Mouse (Mus musculus) forebrain, embryonic 13.5 days (tissue): ENCODE measurements at regions not wholly inside any gene's neighbourhood (a gene's known extent, or its start where the extent isn't known, plus 50 kb on each side); places are given as distances from the start of the nearest gene placed in this dataset.

Experiments
- ATAC-seq: fragments of 200-750 bp; cut with Nextera tagmentation; 2 replicates; pipeline ENCODE4 v1.8.0; 2017
- H3K27ac ChIP-seq: fragments of 300-500 bp; sonication (generic); 2 replicates; pipeline ENCODE4 v1.5.1; 2015; ENCODE audit warnings: inconsistent platforms, mild to moderate bottlenecking, moderate library complexity
- H3K27me3 ChIP-seq: fragments of 300-500 bp; sonication (generic); 2 replicates; pipeline ENCODE4 v1.6.1; 2015; ENCODE audit warnings: mild to moderate bottlenecking, inconsistent platforms
- H3K36me3 ChIP-seq: fragments of 300-500 bp; sonication (generic); 2 replicates; pipeline ENCODE4 v1.6.1; 2015; ENCODE audit warnings: mild to moderate bottlenecking, inconsistent platforms; ENCODE audit not compliant: poor library complexity, severe bottlenecking
- H3K4me1 ChIP-seq: fragments of 300-500 bp; sonication (generic); 2 replicates; pipeline ENCODE4 v1.6.1; 2015; ENCODE audit warnings: inconsistent platforms
- H3K4me2 ChIP-seq: fragments of 300-500 bp; sonication (generic); 2 replicates; pipeline ENCODE4 v1.6.1; 2015; ENCODE audit warnings: inconsistent platforms, mild to moderate bottlenecking, moderate library complexity
- H3K4me3 ChIP-seq: fragments of 300-500 bp; sonication (generic); 2 replicates; pipeline ENCODE4 v1.5.1; 2015; ENCODE audit warnings: mild to moderate bottlenecking, inconsistent platforms
- H3K9ac ChIP-seq: fragments of 300-500 bp; sonication (generic); 2 replicates; pipeline ENCODE4 v1.6.1; 2015; ENCODE audit warnings: mild to moderate bottlenecking, inconsistent platforms
- H3K9me3 ChIP-seq: fragments of 300-500 bp; sonication (generic); replicated peaks from 2 replicates; pipeline ENCODE4 v1.6.1; 2016; ENCODE audit warnings: inconsistent platforms
- WGBS: fragments of 180-500 bp; shearing (Covaris S2); methylation state at CpG from one replicate; pipeline ENCODE4 v1.1.7; 2015; 5-methylcytosine and 5-hydroxymethylcytosine counted together

DNA sequence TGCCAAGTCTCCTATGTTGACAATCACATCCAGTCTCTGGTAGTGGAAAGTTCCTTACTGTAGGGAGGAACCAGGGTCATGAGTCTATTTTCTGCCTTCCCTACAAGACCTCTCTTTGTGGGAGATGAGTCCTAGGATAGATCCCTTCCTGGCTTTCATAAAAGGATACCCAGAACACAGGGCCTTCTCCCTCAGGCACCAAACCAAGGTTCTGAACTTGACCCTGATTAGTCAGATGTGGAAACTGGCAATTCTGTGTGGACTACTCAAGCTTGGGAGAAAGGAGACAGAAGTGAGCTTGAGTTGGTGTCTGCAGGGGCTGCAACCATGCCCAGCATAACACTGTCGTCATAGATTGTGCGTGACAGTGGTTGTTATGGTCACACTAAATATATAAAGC is 293.6 kb upstream of the Hs6st1 start:
- no peak for ATAC-seq
- H3K27me3 ChIP-seq: no peaks in the 10 kb centered on the region
- H3K4me2 ChIP-seq: no peak overlapping the region

DNA sequence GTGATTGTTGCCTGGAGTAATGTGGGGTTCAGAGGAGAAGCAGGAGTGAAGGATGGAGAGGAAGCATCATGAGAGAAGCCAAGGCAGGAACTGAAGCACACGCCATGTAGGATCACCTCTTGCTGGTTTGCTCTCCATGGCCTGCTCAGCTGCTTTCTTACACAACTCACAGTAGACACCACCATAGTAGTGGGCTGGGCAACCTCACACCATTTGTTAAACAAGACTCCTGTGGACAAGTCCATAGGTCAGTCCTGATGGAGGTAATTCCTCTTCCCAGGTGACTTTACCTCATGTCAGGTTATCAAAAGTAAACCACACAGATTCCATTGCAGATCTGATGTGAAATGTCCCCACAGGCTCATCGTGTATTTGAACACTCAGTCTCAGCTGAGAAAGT is 285.5 kb upstream of the Hs6st1 start:
- no peak for ATAC-seq
- no peak overlapping the region for H3K9ac ChIP-seq
- WGBS: 93% methylated on average over 2 of the region's 2 CpGs
- H3K4me2 ChIP-seq: no peak overlapping the region
- no peak overlapping the region for H3K27ac ChIP-seq
- H3K4me3 ChIP-seq: no peak overlapping the region
- no peaks in the 10 kb centered on the region for H3K9me3 ChIP-seq
- H3K36me3 ChIP-seq: no peaks in the 10 kb centered on the region
- H3K27me3 ChIP-seq: no peaks in the 10 kb centered on the region
- no peaks in the 10 kb centered on the region for H3K4me1 ChIP-seq

More for the DNA sequence above, 293.6 kb upstream of the Hs6st1 start:
- H3K27ac ChIP-seq: no peak overlapping the region
- H3K9me3 ChIP-seq: no peaks in the 10 kb centered on the region
- 91% methylated on average over 2 of the region's 2 CpGs for WGBS
- no peak overlapping the region for H3K9ac ChIP-seq
- no peaks in the 10 kb centered on the region for H3K4me1 ChIP-seq
- no peak overlapping the region for H3K4me3 ChIP-seq
- no peaks in the 10 kb centered on the region for H3K36me3 ChIP-seq

DNA sequence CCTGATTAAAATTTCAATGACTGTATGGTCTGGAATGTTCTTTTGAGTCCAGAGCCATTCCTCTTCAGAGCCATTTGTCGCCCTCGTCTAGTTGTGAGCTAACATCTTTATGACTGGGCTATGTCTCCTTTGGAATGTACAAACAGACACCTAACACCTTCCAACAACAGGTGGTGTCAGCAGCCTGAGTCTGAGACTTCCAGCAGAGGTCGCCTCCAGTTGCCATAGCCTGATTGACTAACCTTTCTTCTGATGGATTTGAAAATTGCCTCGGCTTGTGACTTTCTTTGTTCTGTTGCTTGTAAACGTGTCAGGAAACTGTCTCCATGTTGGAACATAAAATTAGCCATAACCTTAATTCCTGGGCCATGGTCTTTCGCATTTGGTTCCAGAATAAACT is 284.8 kb upstream of the Hs6st1 start:
- H3K36me3 ChIP-seq: no peaks in the 10 kb centered on the region
- no peak overlapping the region for H3K27ac ChIP-seq
- 86% methylated on average over 6 of the region's 6 CpGs for WGBS
- H3K27me3 ChIP-seq: no peaks in the 10 kb centered on the region
- H3K4me1 ChIP-seq: no peaks in the 10 kb centered on the region
- no peak overlapping the region for H3K9ac ChIP-seq
- ATAC-seq: no peak
- H3K4me3 ChIP-seq: no peak overlapping the region
- H3K4me2 ChIP-seq: no peak overlapping the region
- H3K9me3 ChIP-seq: no peaks in the 10 kb centered on the region

DNA sequence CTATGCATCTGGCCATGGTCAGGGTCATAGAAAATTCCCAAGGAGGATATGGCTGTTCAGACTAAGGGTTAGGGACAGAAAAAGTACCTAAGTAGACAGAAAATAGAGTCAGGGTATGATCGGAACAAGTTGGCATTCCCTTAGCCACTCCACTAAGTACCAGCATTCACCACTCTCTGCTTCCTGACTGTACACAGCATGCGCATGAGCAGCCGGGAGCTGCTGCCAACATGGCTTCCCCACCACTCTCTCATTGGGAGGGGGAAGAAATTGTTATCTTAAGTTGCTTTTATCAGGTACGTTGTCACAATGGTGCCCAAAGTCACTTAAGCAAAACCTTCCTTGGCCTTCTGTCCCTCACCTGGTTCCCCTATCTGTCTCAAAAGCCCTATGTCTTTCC is 282.0 kb upstream of the Hs6st1 start:
- no peak overlapping the region for H3K4me3 ChIP-seq
- no peaks in the 10 kb centered on the region for H3K36me3 ChIP-seq
- H3K27ac ChIP-seq: no peak overlapping the region
- H3K27me3 ChIP-seq: no peaks in the 10 kb centered on the region
- ATAC-seq: no peak
- H3K9ac ChIP-seq: no peak overlapping the region
- no peaks in the 10 kb centered on the region for H3K9me3 ChIP-seq
- no peaks in the 10 kb centered on the region for H3K4me1 ChIP-seq
- WGBS: 94% methylated on average over 4 of the region's 4 CpGs
- H3K4me2 ChIP-seq: no peak overlapping the region

DNA sequence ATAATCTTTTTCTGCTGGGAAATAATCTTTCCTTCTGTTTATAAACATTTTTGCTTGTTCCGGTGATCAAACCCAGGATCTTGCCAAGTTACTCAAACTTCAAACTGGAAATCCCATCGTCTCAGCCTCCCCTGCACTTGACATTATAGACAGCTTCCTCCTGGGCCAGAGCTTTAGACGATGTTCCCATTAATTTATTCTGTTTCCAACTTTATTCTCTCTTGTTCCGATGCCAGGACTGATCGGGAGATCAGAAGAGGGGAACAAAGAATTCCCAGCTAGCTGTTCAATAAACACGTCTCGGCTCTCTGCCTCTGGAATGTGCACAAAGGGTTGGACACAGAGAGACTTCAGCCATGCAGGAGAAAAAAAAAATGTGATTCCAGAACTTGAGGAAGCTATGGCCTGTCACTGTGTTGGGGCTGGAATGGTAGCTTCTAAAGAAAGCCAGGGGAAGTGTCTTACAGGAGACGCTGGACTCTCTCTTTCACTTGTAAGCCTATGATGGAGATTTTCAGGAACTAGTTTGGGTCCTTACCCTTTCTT is 281.5 kb upstream of the Hs6st1 start:
- 44% methylated on average over 8 of the region's 8 CpGs for WGBS
- Histone ChIP-seq H3K4me3 (no peak overlapping the region), H3K36me3 (no peaks in the 10 kb centered on the region), H3K9ac (no peak overlapping the region), H3K9me3 (no peaks in the 10 kb centered on the region), H3K27me3 (no peaks in the 10 kb centered on the region), H3K27ac (no peak overlapping the region), H3K4me2 (no peak overlapping the region), H3K4me1 (no peaks in the 10 kb centered on the region)
- no peak for ATAC-seq

DNA sequence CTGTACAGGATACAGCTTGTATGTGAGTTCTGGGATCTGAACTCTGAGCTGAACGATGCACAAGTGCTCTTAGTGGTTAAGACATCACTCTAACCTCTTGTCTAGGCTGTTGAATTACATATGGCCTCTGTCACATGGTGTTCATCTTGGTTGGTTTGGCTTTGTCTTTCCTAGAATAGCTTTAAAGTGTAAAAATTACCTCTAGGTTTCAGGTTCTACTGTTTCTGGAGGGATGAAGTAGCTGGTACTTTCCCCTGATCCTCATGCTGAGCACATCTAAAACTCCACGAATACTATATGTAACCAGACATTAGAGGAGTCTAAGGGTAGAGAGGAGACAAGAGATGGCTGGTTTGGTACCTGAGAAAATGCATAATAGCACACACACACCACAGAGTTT is 271.1 kb upstream of the Hs6st1 start:
- no peak for ATAC-seq
- no peaks in the 10 kb centered on the region for H3K27me3 ChIP-seq
- no peak overlapping the region for H3K4me2 ChIP-seq
- H3K36me3 ChIP-seq: no peaks in the 10 kb centered on the region
- no peak overlapping the region for H3K27ac ChIP-seq
- H3K4me3 ChIP-seq: no peak overlapping the region
- WGBS: 70% methylated on average over 2 of the region's 2 CpGs
- H3K9me3 ChIP-seq: 0 out of 2 replicates have a peak, but pooled peaks cover 3% of the 10 kb centered on the region
- H3K9ac ChIP-seq: no peak overlapping the region
- no peaks in the 10 kb centered on the region for H3K4me1 ChIP-seq

DNA sequence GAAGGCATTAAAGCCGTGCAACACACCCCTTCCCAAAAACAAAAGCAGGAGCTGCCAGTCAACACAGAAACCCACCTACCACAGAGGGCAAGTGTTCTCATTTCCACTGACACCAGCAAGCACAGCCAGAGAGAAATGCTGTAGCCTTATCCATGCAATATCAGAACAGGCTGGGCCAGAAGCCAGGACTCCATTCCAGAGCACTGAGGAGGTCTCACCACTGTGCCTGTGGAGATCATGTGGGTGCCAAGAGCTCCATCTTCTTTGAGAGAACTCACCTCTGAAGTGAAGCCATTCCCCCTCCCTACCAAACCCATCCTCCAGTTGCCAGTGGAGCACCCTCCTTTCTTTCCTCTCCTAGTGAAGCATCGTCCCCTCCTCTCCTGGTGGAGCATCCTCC is 270.7 kb upstream of the Hs6st1 start:
- H3K27me3 ChIP-seq: no peaks in the 10 kb centered on the region
- no peak for ATAC-seq
- H3K9ac ChIP-seq: no peak overlapping the region
- H3K4me3 ChIP-seq: no peak overlapping the region
- H3K4me1 ChIP-seq: no peaks in the 10 kb centered on the region
- no peak overlapping the region for H3K27ac ChIP-seq
- WGBS: 78% methylated on average over 2 of the region's 2 CpGs
- 0 out of 2 replicates have a peak, but pooled peaks cover 3% of the 10 kb centered on the region for H3K9me3 ChIP-seq
- H3K36me3 ChIP-seq: no peaks in the 10 kb centered on the region
- H3K4me2 ChIP-seq: no peak overlapping the region

DNA sequence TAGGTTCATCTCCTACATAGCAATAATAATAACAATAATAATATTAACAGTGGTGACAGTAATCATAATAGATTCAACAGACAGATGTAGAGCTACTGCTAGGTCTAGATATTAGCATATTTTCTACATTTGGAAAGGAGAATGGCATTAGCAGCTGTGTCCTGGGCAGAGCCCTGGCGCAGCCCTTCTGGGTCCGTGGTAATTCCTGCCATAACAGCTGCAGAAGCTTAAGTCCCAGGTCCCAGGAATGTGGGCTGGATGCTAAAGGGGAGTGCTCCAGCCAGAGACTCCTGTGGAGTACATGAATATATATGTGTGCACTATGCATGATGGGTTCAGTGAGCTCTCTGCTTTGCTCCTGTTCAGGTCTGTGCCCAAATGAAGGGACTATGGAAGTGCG is 262.7 kb upstream of the Hs6st1 start:
- Histone ChIP-seq H3K9ac (no peak overlapping the region), H3K9me3 (no peaks in the 10 kb centered on the region), H3K4me3 (no peak overlapping the region), H3K36me3 (no peaks in the 10 kb centered on the region), H3K27ac (no peak overlapping the region), H3K27me3 (no peaks in the 10 kb centered on the region), H3K4me1 (0 out of 2 replicates have a peak, but pooled peaks cover 6% of the 10 kb centered on the region), H3K4me2 (no peak overlapping the region)
- ATAC-seq: no peak
- WGBS: 77% methylated on average over 3 of the region's 3 CpGs

DNA sequence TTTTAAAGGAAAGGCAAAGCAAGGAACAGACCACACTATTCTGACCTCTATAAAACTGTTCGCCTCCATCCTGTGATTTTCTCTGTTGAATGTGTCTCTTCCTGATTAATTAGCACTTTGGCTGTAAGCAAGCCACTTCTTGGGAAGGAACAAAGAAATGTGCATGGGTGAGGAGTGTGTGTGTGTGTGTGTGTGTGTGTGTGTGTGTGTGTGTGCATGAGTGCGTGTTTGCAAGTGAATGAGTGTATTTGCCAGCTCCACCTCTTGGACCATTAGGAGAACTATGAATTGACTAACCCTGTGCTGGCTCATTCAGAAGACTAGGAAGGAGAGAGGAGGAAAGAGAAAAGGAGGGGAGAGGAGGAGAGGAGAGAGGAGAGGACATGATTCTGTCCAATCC is 261.9 kb upstream of the Hs6st1 start:
- Histone ChIP-seq H3K4me2 (no peak overlapping the region), H3K27ac (no peak overlapping the region), H3K36me3 (no peaks in the 10 kb centered on the region), H3K4me3 (no peak overlapping the region), H3K27me3 (no peaks in the 10 kb centered on the region), H3K9ac (no peak overlapping the region), H3K9me3 (no peaks in the 10 kb centered on the region), H3K4me1 (peaks cover 10% of the 10 kb centered on the region)
- no peak for ATAC-seq
- 39% methylated on average over 2 of the region's 2 CpGs for WGBS

DNA sequence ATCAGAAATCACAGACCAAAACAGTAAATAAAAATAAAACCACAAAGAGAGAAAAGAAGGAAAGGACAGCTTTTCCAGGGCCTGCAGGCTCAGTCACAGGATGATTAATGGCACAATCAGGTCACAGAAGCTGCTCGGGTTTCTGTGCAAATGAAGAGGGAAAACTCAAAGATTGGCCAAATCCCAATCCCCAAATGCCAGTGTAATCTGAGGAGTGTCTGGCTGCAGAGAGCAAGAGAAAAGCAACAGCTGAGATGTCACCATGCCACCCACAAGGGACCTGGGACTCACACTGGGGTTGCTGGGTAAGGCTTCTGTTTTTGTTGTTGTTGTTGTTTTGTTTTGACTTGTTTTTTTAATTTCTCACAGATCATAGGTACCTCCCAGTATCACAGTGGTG is 261.5 kb upstream of the Hs6st1 start:
- Histone ChIP-seq H3K4me2 (no peak overlapping the region), H3K4me1 (peaks cover 14% of the 10 kb centered on the region), H3K9me3 (no peaks in the 10 kb centered on the region), H3K27me3 (no peaks in the 10 kb centered on the region), H3K27ac (no peak overlapping the region), H3K36me3 (no peaks in the 10 kb centered on the region), H3K9ac (no peak overlapping the region), H3K4me3 (no peak overlapping the region)
- ATAC-seq: no peak
- 19% methylated on average over 1 of the region's 1 CpGs for WGBS

DNA sequence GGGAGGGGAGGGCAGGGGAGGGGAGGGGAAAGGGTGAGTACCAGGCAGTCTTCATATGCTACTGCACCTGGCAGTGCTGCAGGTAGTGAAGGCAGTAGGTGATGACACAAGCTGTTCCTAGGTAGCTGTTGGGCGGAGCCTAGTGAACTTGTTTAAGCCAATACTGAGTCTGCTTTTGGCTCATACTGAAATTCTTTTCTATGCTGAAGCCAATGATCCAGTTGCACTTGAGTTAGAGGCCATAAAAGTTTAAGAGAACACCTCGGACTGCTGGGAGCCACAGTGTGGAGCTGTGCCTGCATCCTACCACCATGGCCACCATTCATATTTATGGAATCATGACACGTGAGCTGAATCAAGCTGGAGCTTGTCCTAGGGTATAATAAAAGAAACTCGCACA is 259.3 kb upstream of the Hs6st1 start:
- no peaks in the 10 kb centered on the region for H3K27me3 ChIP-seq
- ATAC-seq: no peak
- 91% methylated on average over 4 of the region's 4 CpGs for WGBS
- H3K27ac ChIP-seq: no peak overlapping the region
- H3K9me3 ChIP-seq: no peaks in the 10 kb centered on the region
- peaks cover 14% of the 10 kb centered on the region for H3K4me1 ChIP-seq
- no peaks in the 10 kb centered on the region for H3K36me3 ChIP-seq
- no peak overlapping the region for H3K4me3 ChIP-seq
- H3K9ac ChIP-seq: no peak overlapping the region
- no peak overlapping the region for H3K4me2 ChIP-seq

DNA sequence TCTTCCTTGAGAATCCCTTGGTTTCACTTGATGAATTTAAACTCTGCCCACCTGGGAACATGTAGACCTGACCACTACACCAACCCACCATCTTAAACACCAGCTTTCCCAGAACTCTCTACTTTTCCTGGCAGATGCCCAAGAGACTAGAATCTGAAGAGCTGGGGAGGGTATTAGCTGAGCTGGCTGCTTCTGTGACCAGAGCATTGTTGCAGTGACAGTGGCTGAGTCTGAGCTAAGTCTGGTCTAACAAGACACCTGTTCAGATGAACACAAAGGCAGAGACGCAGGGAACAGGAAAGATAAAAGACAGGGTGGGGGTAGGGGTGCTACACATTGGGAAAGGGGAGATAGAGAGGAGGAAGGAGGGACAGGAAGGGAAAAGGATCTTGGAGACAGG is 258.9 kb upstream of the Hs6st1 start:
- no peak overlapping the region for H3K4me3 ChIP-seq
- ATAC-seq: no peak
- H3K9me3 ChIP-seq: no peaks in the 10 kb centered on the region
- 38% methylated on average over 1 of the region's 1 CpGs for WGBS
- H3K9ac ChIP-seq: no peak overlapping the region
- H3K4me2 ChIP-seq: no peak overlapping the region
- no peaks in the 10 kb centered on the region for H3K36me3 ChIP-seq
- H3K4me1 ChIP-seq: peaks cover 14% of the 10 kb centered on the region
- no peak overlapping the region for H3K27ac ChIP-seq
- H3K27me3 ChIP-seq: no peaks in the 10 kb centered on the region

DNA sequence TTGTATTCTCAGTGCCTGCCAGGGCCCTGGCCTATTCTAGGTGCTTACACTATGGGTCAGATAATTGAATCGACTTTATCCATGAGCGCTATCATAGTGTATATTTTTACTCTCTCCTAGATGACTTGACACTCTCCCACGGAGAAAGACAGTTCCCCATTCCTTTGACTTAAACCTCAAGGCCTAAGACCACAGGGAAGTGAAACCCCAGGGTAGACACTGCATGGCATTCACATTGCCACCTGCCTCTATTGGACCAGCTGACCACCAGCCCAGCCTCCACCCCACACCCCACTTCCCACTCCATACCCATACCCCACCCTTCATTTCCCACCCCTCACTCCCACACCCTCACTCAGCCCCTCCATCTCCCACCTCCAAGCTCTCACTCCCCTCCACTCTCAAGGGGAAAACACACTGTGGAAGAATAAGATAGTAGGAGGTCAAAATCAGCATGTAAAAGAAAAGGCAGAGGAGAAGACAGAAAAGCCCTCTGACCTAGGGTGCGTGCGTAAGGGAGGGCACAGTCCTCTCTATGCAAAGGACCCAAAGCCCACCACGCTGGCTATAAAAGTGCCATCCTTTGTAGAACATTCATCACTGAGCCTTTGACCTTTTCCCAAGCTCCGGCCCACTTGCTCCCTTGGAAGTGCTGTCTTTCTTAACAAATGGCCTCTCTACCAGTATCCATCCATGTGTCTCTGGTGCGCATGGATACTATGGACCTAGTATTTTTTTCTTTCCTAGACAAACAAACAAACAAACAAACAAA is 257.4 kb upstream of the Hs6st1 start:
- Histone ChIP-seq H3K4me2 (no peak overlapping the region), H3K27me3 (no peaks in the 10 kb centered on the region), H3K9me3 (no peaks in the 10 kb centered on the region), H3K4me1 (peaks cover 14% of the 10 kb centered on the region), H3K27ac (no peak overlapping the region), H3K36me3 (no peaks in the 10 kb centered on the region), H3K9ac (no peak overlapping the region), H3K4me3 (no peak overlapping the region)
- 90% methylated on average over 8 of the region's 8 CpGs for WGBS
- ATAC-seq: no peak
